Mouse (Mus musculus): ENCODE results near the gene Fhit.

Gene Fhit

GRCm38 (mm10) chr14:10046336-10047122, 1115.3 kb downstream of the Fhit start:
- WGBS, result 53% methylated on average over 7 of the region's 7 CpGs

- 96% methylated on average over 6 of the region's 6 CpGs for WGBS
Measured at GRCm38 (mm10) chr14:10038021-10038420, 1123.8 kb downstream of the Fhit start.

- WGBS, result 39% methylated on average over 2 of the region's 2 CpGs
Measured at GRCm38 (mm10) chr14:10036685-10037215, 1125.1 kb downstream of the Fhit start.

GRCm38 (mm10) chr14:10035682-10036081, 1126.2 kb downstream of the Fhit start:
- 62% methylated on average over 3 of the region's 3 CpGs for WGBS

GRCm38 (mm10) chr14:10035270-10035669, 1126.6 kb downstream of the Fhit start:
- 61% methylated on average over 2 of the region's 2 CpGs for WGBS

GRCm38 (mm10) chr14:10023382-10023781, 1138.5 kb downstream of the Fhit start:
- WGBS, result 92% methylated on average over 2 of the region's 2 CpGs

GRCm38 (mm10) chr14:10022304-10022703, 1139.5 kb downstream of the Fhit start:
- 51% methylated on average over 2 of the region's 2 CpGs for WGBS

- 80% methylated on average over 5 of the region's 5 CpGs for WGBS
Measured at GRCm38 (mm10) chr14:10020400-10021140, 1141.3 kb downstream of the Fhit start.

GRCm38 (mm10) chr14:10013817-10014266, 1148.0 kb downstream of the Fhit start:
- WGBS, result 97% methylated on average over 1 of the region's 1 CpGs

- WGBS, result 85% methylated on average over 7 of the region's 7 CpGs
Measured at GRCm38 (mm10) chr14:10013003-10013816, 1148.6 kb downstream of the Fhit start.

- WGBS, result 66% methylated on average over 5 of the region's 5 CpGs
Measured at GRCm38 (mm10) chr14:10006278-10006677, 1155.6 kb downstream of the Fhit start.

GRCm38 (mm10) chr14:10003847-10004246, 1158.0 kb downstream of the Fhit start:
- 70% methylated on average over 2 of the region's 2 CpGs for WGBS

GRCm38 (mm10) chr14:9990677-9991076, 1171.2 kb downstream of the Fhit start:
- WGBS, result 85% methylated on average over 1 of the region's 1 CpGs

- 90% methylated on average over 3 of the region's 3 CpGs for WGBS
Measured at GRCm38 (mm10) chr14:9976934-9977510, 1184.8 kb downstream of the Fhit start.

GRCm38 (mm10) chr14:9974402-9974801, 1187.4 kb downstream of the Fhit start:
- 47% methylated on average over 3 of the region's 3 CpGs for WGBS

- 81% methylated on average over 3 of the region's 3 CpGs for WGBS
Measured at GRCm38 (mm10) chr14:9963853-9964252, 1198.0 kb downstream of the Fhit start.

- WGBS, result 77% methylated on average over 2 of the region's 2 CpGs
Measured at GRCm38 (mm10) chr14:9960396-9960795, 1201.4 kb downstream of the Fhit start.

- 73% methylated on average over 2 of the region's 2 CpGs for WGBS
Measured at GRCm38 (mm10) chr14:9899494-9899893, 1262.3 kb downstream of the Fhit start.

- 42% methylated on average over 1 of the region's 1 CpGs for WGBS
Measured at GRCm38 (mm10) chr14:9896556-9896955, 1265.3 kb downstream of the Fhit start.

- 85% methylated on average over 2 of the region's 2 CpGs for WGBS
Measured at GRCm38 (mm10) chr14:9852041-9852440, 1309.8 kb downstream of the Fhit start.

GRCm38 (mm10) chr14:9828699-9829240, 1333.1 kb downstream of the Fhit start:
- WGBS, result 87% methylated on average over 8 of the region's 8 CpGs
